Mouse (Mus musculus) intestine, embryonic 16.5 days (tissue): ENCODE data around the gene Zdhhc6. TPM values are rescaled to one million over a fixed set of nuclear protein-coding genes. Genes with fewer than 3 reads are reported as not detected.

Experiments used
- ATAC-seq: fragments of 200-750 bp; cut with Nextera tagmentation; 2 replicates; pipeline ENCODE4 v1.8.0; 2017; ENCODE audit warnings: moderate TSS enrichment, moderate library complexity
- H3K27ac ChIP-seq: fragments of 300-500 bp; sonication (generic); 2 replicates; pipeline ENCODE4 v1.5.1; 2014; ENCODE audit warnings: mild to moderate bottlenecking, low read length
- H3K27me3 ChIP-seq: fragments of 300-500 bp; sonication (generic); replicated peaks from 2 replicates; pipeline ENCODE4 v1.6.1; 2014; ENCODE audit warnings: low read length, control low read depth, mixed read lengths; ENCODE audit not compliant: control insufficient read depth, insufficient read depth
- H3K36me3 ChIP-seq: fragments of 300-500 bp; sonication (generic); 2 replicates; pipeline ENCODE4 v1.6.1; 2014; ENCODE audit warnings: low read length, control low read depth; ENCODE audit not compliant: control insufficient read depth, insufficient read depth
- H3K4me1 ChIP-seq: fragments of 300-500 bp; sonication (generic); 2 replicates; pipeline ENCODE4 v1.6.1; 2014; ENCODE audit warnings: low read length, control low read depth, mixed read lengths; ENCODE audit not compliant: control insufficient read depth, insufficient read depth
- H3K4me2 ChIP-seq: fragments of 300-500 bp; sonication (generic); 2 replicates; pipeline ENCODE4 v1.6.1; 2014; ENCODE audit warnings: low read depth, low read length, control low read depth
- H3K4me3 ChIP-seq: fragments of 300-500 bp; sonication (generic); 2 replicates; pipeline ENCODE4 v1.5.1; 2014; ENCODE audit warnings: mild to moderate bottlenecking, low read length
- H3K9ac ChIP-seq: fragments of 300-500 bp; sonication (generic); 2 replicates; pipeline ENCODE4 v1.6.1; 2014; ENCODE audit warnings: low read depth, low read length
- H3K9me3 ChIP-seq: fragments of 300-500 bp; sonication (generic); 2 replicates; pipeline ENCODE4 v1.6.1; 2016; ENCODE audit warnings: low read length, control low read depth; ENCODE audit not compliant: control insufficient read depth
- WGBS: fragments of 180-500 bp; shearing (Covaris S2); extraction: QIAGEN DNeasy Blood & Tissue Kit; methylation state at CpG from one replicate; pipeline ENCODE4 v1.1.7; 2014; 5-methylcytosine and 5-hydroxymethylcytosine counted together
- polyA plus RNA-seq: library from polyadenylated mRNA; unstranded; fragments of >200 nt; fragmentation: Nextera tagmentation; extraction: Ambion mirVana; gene quantifications from 2 replicates; pipeline ENCODE4 v1.2.1, GENCODE M21; 2015

Gene Zdhhc6
- polyA plus RNA-seq, 1 experiment from 2014 or later: 101 TPM

DNA sequence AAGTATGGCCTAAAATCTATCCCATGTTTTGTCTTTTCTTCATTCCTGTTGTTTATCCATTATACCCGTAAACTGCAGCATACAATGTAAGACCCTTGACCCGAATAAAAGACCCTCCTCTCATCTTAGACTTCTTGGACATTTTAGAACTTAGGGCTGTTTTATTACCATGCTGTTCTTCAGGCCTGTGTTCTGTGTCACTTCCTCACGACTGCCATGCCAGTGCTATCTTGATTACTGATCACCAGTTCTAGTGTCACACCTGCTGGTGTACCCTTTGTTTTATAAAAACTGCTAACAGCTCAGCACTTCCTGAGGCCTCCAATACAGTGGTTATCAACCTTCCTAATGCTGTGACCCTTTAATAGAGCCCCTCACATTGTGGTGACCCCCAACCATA, 20.3 kb downstream of the Zdhhc6 start:
- no peaks in the 10 kb centered on the region for H3K27me3 ChIP-seq
- no peak overlapping the region for H3K4me3 ChIP-seq
- no peak; the same call in 1 of the 2 replicates for ATAC-seq
- 0 out of 2 replicates have a peak, but pooled peaks cover 2% of the 10 kb centered on the region for H3K36me3 ChIP-seq
- WGBS: 85% methylated on average over 3 of the region's 3 CpGs
- H3K9me3 ChIP-seq: no peaks in the 10 kb centered on the region
- no peaks in the 10 kb centered on the region for H3K4me1 ChIP-seq
- no peak overlapping the region for H3K4me2 ChIP-seq
- H3K9ac ChIP-seq: no peak overlapping the region
- H3K27ac ChIP-seq: no peak overlapping the region

DNA sequence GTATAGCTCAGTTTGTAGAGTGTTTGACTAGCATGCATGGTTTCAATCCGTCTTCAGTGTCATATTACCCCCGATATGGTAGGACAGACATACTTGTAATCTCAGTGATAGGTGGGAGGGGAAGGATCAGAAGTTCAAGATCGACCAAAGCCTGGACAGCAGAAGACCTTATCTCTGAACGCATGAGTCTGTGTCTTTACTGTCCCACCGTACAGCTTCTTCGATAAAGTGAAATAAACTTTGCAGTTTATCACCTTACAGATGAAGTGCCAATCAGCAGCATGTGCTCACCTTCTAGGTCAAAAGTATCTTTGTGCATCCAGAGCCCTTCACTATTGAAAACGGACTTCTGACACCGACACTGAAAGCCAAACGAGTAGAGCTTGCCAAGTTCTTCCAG, 20.8 kb downstream of the Zdhhc6 start:
- Histone ChIP-seq H3K9me3 (no peaks in the 10 kb centered on the region), H3K4me3 (no peak overlapping the region), H3K4me2 (no peak overlapping the region), H3K36me3 (0 out of 2 replicates have a peak, but pooled peaks cover 2% of the 10 kb centered on the region), H3K27me3 (no peaks in the 10 kb centered on the region), H3K4me1 (no peaks in the 10 kb centered on the region), H3K27ac (no peak overlapping the region), H3K9ac (no peak overlapping the region)
- 89% methylated on average over 9 of the region's 9 CpGs for WGBS
- ATAC-seq: no peak

DNA sequence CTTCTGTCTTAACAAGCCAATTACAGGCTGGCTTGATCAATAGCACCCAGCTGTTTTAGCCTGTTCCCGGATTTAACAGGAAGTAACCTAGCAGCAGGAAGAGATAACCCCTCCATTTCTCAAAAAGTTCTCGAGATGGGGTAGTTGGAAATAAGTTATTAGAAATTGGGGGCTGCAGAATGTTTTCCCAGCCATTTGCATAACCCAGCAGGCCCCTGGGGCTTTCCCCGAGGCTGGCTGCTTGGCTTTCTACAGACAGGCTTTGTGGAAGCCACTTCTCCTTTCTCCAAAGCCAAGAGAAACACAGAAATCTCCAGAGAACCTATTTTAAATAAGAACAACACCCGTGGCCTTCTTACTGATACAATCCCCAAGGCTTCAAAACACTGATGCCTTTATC, 22.7 kb downstream of the Zdhhc6 start:
- peaks cover 2% of the 10 kb centered on the region; the same call in 1 of the 2 replicates for H3K36me3 ChIP-seq

DNA sequence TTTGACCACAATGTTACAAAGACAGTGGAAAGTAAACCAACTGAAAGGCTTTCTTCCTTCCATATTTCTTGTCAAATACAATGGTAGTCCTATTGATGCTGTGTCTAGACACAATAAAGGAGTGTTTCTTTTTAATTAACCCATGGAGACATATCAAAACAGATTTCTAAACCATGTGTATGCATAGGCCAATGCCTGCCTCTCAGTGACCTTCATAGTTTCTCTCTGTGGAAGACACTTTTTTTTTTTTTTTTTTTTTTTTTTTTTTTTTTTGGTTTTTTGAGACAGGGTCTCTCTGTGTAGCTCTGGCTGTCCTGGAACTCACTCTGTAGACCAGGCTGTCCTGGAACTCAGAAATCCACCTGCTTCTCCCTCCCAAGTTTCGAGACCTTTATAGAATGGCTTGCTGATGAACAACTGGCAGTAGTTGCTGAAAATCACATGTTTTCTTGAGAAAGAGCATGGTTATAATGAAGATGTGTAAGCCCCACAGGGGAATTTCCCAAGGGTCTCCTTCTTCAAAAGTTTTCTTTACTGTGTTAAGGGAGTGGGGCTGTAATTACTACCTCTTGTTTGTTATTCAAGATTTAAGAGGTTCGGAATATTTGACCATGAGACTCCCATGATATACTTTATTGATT, 23.5 kb downstream of the Zdhhc6 start:
- Histone ChIP-seq H3K4me3 (no peak overlapping the region), H3K4me1 (no peaks in the 10 kb centered on the region), H3K9me3 (no peaks in the 10 kb centered on the region), H3K27ac (no peak overlapping the region), H3K36me3 (no peaks in the 10 kb centered on the region; the same call in 1 of the 2 replicates), H3K27me3 (no peaks in the 10 kb centered on the region), H3K9ac (no peak overlapping the region), H3K4me2 (no peak overlapping the region)
- 95% methylated on average over 2 of the region's 2 CpGs for WGBS
- no peak for ATAC-seq

More for the DNA sequence above, 22.7 kb downstream of the Zdhhc6 start:
- no peaks in the 10 kb centered on the region for H3K27me3 ChIP-seq
- no peak for ATAC-seq
- H3K27ac ChIP-seq: no peak overlapping the region
- WGBS: 45% methylated on average over 4 of the region's 4 CpGs
- no peaks in the 10 kb centered on the region for H3K4me1 ChIP-seq
- H3K4me2 ChIP-seq: no peak overlapping the region
- H3K9ac ChIP-seq: no peak overlapping the region
- no peaks in the 10 kb centered on the region for H3K9me3 ChIP-seq
- no peak overlapping the region for H3K4me3 ChIP-seq

DNA sequence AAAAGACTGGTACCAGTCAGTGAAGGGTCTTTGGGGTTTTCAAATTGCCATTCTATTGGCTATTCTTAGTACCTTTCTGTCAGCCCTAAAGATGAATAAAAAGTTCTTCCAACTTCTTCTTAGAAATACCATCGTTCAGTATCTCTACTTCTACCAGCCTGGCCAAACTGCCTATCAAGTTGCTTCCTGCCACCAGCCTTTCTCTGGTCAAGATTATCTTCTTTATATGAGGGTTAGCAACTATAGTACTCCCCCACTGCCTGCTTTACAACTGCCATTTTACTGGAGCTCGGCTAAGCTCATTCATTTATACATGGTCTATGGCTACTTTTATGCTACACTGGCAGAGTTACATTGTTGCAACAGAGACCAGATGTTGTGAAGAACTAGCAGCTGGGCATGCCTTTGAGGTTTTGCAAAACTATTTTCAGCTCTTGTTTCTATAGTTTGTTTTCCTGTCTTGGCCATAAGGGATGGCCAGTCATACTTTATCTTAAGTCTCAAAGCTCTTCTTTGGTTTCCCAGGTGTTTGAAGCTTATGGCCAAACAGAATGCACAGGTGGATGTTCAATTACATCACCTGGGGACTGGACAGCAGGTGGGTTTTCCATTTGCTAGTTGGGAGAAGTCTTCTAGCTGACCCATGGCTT, 25.1 kb downstream of the Zdhhc6 start:
- H3K4me2 ChIP-seq: no peak overlapping the region
- no peaks in the 10 kb centered on the region for H3K27me3 ChIP-seq
- H3K4me3 ChIP-seq: no peak overlapping the region
- H3K4me1 ChIP-seq: no peaks in the 10 kb centered on the region
- peaks cover 2% of the 10 kb centered on the region; the same call in 1 of the 2 replicates for H3K36me3 ChIP-seq
- no peak overlapping the region for H3K27ac ChIP-seq
- WGBS: 87% methylated on average over 2 of the region's 2 CpGs
- H3K9ac ChIP-seq: no peak overlapping the region
- no peak for ATAC-seq
- no peaks in the 10 kb centered on the region for H3K9me3 ChIP-seq

DNA sequence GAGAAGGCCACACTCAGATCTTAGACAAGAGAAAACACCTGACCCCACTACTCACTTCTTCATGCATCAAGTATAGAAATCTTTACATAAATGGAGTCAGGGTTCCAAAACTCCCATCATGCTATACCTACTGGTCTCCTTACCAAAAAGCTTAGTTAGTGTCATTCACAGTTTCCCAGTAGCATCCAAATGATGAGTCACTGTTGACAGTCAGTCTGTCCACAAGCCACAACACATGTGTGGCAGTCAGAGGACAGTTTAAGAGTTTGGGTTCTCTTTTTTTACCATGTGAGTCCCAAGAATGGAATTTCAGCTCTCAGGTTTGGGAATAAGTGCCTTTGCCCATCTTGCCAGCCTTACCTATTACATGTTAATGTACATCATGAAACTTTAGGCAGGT, 26.9 kb downstream of the Zdhhc6 start:
- no peak for ATAC-seq
- Histone ChIP-seq H3K27ac (no peak overlapping the region), H3K9ac (no peak overlapping the region), H3K4me1 (no peaks in the 10 kb centered on the region), H3K9me3 (no peaks in the 10 kb centered on the region), H3K27me3 (no peaks in the 10 kb centered on the region), H3K4me2 (no peak overlapping the region), H3K4me3 (no peak overlapping the region), H3K36me3 (peaks cover 6% of the 10 kb centered on the region; the same call in 1 of the 2 replicates)

DNA sequence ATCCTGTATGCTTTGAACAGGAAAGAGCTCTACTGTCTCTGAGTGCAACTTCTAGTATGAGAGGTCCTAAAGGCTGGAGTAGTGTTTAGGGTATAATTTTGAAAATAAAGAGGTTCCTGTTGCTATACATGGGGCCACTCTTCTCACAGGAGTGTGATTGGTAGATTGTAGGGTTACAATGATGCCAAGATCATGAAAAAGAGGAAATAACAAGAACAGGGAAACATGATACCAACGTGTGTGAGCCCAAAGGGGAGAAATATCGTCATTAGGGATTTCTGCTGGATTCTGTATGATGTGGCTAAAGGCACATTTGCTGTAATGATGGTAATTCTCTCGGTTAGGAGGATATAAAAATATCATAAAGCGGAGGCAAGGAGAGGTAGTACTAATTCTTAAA, 29.8 kb downstream of the Zdhhc6 start:
- Histone ChIP-seq H3K36me3 (peaks cover 17% of the 10 kb centered on the region; the same call in 1 of the 2 replicates), H3K27ac (no peak overlapping the region)
- 91% methylated on average over 4 of the region's 4 CpGs for WGBS

DNA sequence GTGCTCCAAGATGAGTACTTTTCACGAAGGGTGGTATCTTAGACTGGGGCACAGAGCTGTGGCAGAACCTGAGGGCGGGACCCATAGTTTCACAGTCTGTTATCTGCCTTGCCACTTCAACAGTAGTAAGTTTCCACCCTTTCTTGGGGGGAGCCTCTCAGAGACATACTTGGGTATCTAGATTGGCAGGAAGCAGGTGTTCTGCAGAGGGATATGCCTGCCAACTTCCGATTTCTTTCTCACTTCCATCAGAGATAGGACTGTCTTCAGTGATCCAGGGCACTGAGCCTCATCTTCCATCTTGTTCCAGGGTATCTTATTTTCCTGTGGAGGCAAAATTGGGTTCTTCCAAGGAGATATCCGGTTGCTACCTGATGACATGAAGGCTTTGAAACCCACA, 31.7 kb downstream of the Zdhhc6 start:
- no peaks in the 10 kb centered on the region for H3K27me3 ChIP-seq
- no peaks in the 10 kb centered on the region for H3K9me3 ChIP-seq
- no peaks in the 10 kb centered on the region for H3K4me1 ChIP-seq
- H3K36me3 ChIP-seq: peaks cover 17% of the 10 kb centered on the region; the same call in 1 of the 2 replicates
- H3K27ac ChIP-seq: no peak overlapping the region
- peak; percentile 70; the same call in 1 of the 2 replicates for ATAC-seq
- 91% methylated on average over 4 of the region's 4 CpGs for WGBS
- H3K4me2 ChIP-seq: no peak overlapping the region
- H3K4me3 ChIP-seq: no peak overlapping the region
- no peak overlapping the region for H3K9ac ChIP-seq

More for the DNA sequence above, 29.8 kb downstream of the Zdhhc6 start:
- Histone ChIP-seq H3K27me3 (no peaks in the 10 kb centered on the region), H3K9me3 (no peaks in the 10 kb centered on the region), H3K4me2 (no peak overlapping the region), H3K4me1 (no peaks in the 10 kb centered on the region), H3K4me3 (no peak overlapping the region), H3K9ac (no peak overlapping the region)
- ATAC-seq: no peak

DNA sequence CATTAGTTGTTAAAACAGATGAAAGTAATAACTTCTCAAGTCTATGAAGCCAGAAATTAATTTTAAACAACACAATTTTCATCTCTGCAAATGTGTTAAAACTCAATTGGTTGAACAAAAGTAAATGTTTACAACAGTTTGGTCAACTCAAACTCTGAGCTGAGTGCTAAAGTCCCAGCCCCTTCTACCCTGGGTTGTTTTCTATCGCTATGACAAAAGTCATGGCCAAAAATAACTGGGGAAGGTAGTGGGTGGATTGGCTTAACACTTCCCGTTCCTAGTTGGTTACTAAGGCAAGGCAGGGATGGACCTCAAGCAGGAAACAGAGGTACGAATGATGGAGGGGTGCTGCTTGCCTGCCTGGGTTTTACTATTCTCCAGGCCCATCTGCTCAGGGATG, 39.1 kb downstream of the Zdhhc6 start:
- H3K4me1 ChIP-seq: no peaks in the 10 kb centered on the region
- H3K36me3 ChIP-seq: peaks cover 7% of the 10 kb centered on the region
- H3K4me2 ChIP-seq: no peak overlapping the region
- H3K27me3 ChIP-seq: no peaks in the 10 kb centered on the region
- H3K9ac ChIP-seq: no peak overlapping the region
- ATAC-seq: no peak
- 81% methylated on average over 3 of the region's 3 CpGs for WGBS
- no peak overlapping the region for H3K4me3 ChIP-seq
- no peak overlapping the region for H3K27ac ChIP-seq
- no peaks in the 10 kb centered on the region for H3K9me3 ChIP-seq
